Mouse (Mus musculus) liver, adult 2 months (tissue): ENCODE data around the gene Ptms.

ENCODE experiments used
- CTCF ChIP-seq: fragments of 200-500 bp; IDR thresholded peaks from 2 replicates; pipeline ENCODE4 v1.5.1; 2011; ENCODE audit warnings: low read depth, low read length, control low read depth
- POLR2A ChIP-seq: fragments of 200-500 bp; IDR thresholded peaks from 2 replicates; pipeline ENCODE4 v1.6.1; 2011; ENCODE audit warnings: low read length, control low read depth; ENCODE audit not compliant: insufficient read depth; ENCODE audit errors: extremely low read depth

GRCm38 (mm10) chr6:124918331-124918690 lies 1.6 kb downstream of the Ptms start:
- no peak for TF ChIP-seq CTCF
- TF ChIP-seq POLR2A = no peak
